Mouse (Mus musculus): ENCODE data around the gene Rora. TPM values are rescaled to one million over a fixed set of nuclear protein-coding genes. Genes with fewer than 3 reads are reported as not detected.

The Rora gene
- polyA plus RNA-seq, 1 experiment: 0.06 TPM

- Histone ChIP-seq H3K36me3 (ENCODE audit: control insufficient read depth, insufficient read depth) (no peaks in the 10 kb centered on the region), H3K79me2 (ENCODE audit: control insufficient read depth, insufficient read depth) (no peaks in the 10 kb centered on the region), H3K4me3 (ENCODE audit: insufficient read depth, poor library complexity, severe bottlenecking) (no peak overlapping the region), H3ac (ENCODE audit: control insufficient read depth, insufficient read length, low read depth) (no peak overlapping the region), H3K79me3 (ENCODE audit: low read depth) (no peaks in the 10 kb centered on the region), H3K27me3 (ENCODE audit: control insufficient read depth, insufficient read depth, insufficient read length) (peaks cover 8% of the 10 kb centered on the region)
- TF ChIP-seq CEBPB (IDR thresholded peaks at IDR 0.05; ENCODE audit: low read depth) (no peak), FOSL1 (IDR thresholded peaks at IDR 0.05; ENCODE audit: insufficient read depth, low read length, poor library complexity, severe bottlenecking) (no peak), MYOG (IDR thresholded peaks at IDR 0.05; ENCODE audit: control insufficient read depth, extremely low read depth, insufficient read length) (no peak), MYOD1 (IDR thresholded peaks at IDR 0.05; ENCODE audit: control insufficient read depth, insufficient read length, low read depth) (no peak), CTCF (IDR thresholded peaks at IDR 0.05; ENCODE audit: control insufficient read depth, insufficient read depth, insufficient read length) (no peak), MAX (IDR thresholded peaks at IDR 0.05) (no peak), USF1 (IDR thresholded peaks at IDR 0.05; ENCODE audit: low read depth) (no peak)
Measured at GRCm38 (mm10) chr9:69104321-69104720, 450.7 kb downstream of the Rora start.

DNA sequence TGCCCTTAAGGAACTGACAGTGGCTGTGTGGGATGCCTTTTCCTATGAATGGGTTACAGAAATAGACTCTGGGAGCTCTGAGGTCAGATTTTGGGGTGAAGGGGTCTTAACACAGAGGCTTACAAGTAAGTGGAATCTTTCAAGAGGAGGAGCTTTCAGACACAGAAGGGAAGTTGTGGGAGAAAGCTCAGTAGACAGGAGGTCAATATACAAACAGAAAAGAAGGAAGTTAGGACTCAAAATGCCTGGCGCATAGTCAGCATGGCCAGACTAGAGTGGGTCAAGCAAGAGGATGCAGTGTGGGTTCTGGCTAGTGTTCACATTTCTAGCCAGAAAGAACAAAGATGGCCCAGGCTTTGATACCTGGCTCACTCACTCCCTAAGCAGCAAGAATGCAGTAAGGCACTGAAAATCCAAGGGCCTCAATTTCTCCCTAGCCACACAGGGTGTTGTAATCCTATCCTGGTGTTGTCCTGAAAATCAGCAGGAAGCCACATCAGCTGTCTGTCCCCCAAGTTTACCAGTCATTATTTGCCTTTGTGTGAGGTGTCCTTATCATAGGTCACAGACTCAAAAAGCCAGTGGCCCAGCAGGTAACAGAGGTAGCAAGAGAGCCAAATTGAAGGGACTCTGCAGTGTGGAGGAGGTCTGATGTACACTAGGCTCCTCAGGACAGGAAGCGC is 456.2 kb downstream of the Rora start:
- Histone ChIP-seq H3ac (ENCODE audit: control insufficient read depth, insufficient read length, low read depth) (no peak overlapping the region), H3K27me3 (ENCODE audit: control insufficient read depth, insufficient read depth, insufficient read length) (peaks cover 3% of the 10 kb centered on the region), H3K79me3 (ENCODE audit: low read depth) (no peaks in the 10 kb centered on the region), H3K36me3 (ENCODE audit: control insufficient read depth, insufficient read depth) (no peaks in the 10 kb centered on the region), H3K4me3 (ENCODE audit: insufficient read depth, poor library complexity, severe bottlenecking) (no peak overlapping the region), H3K79me2 (ENCODE audit: control insufficient read depth, insufficient read depth) (no peaks in the 10 kb centered on the region)
- TF ChIP-seq MAX (IDR thresholded peaks at IDR 0.05): no peak
- TF ChIP-seq CTCF (IDR thresholded peaks at IDR 0.05; ENCODE audit: control insufficient read depth, insufficient read depth, insufficient read length): no peak
- TF ChIP-seq USF1 (IDR thresholded peaks at IDR 0.05; ENCODE audit: low read depth): no peak
- no peak for TF ChIP-seq FOSL1 (IDR thresholded peaks at IDR 0.05; ENCODE audit: insufficient read depth, low read length, poor library complexity, severe bottlenecking)
- no peak for TF ChIP-seq MYOD1 (IDR thresholded peaks at IDR 0.05; ENCODE audit: control insufficient read depth, insufficient read length, low read depth)
- TF ChIP-seq CEBPB (IDR thresholded peaks at IDR 0.05; ENCODE audit: low read depth): no peak
- no peak for TF ChIP-seq MYOG (IDR thresholded peaks at IDR 0.05; ENCODE audit: control insufficient read depth, extremely low read depth, insufficient read length)

- no peaks in the 10 kb centered on the region for H3K79me2 ChIP-seq (ENCODE audit: control insufficient read depth, insufficient read depth)
- H3K4me3 ChIP-seq (ENCODE audit: insufficient read depth, poor library complexity, severe bottlenecking): no peak overlapping the region
- H3ac ChIP-seq (ENCODE audit: control insufficient read depth, insufficient read length, low read depth): no peak overlapping the region
- H3K27me3 ChIP-seq (ENCODE audit: control insufficient read depth, insufficient read depth, insufficient read length): peaks cover 3% of the 10 kb centered on the region
- H3K79me3 ChIP-seq (ENCODE audit: low read depth): no peaks in the 10 kb centered on the region
- no peaks in the 10 kb centered on the region for H3K36me3 ChIP-seq (ENCODE audit: control insufficient read depth, insufficient read depth)
- TF ChIP-seq CEBPB (IDR thresholded peaks at IDR 0.05; ENCODE audit: low read depth): no peak
- TF ChIP-seq FOSL1 (IDR thresholded peaks at IDR 0.05; ENCODE audit: insufficient read depth, low read length, poor library complexity, severe bottlenecking): no peak
- TF ChIP-seq CTCF (IDR thresholded peaks at IDR 0.05; ENCODE audit: control insufficient read depth, insufficient read depth, insufficient read length): no peak
- no peak for TF ChIP-seq MYOD1 (IDR thresholded peaks at IDR 0.05; ENCODE audit: control insufficient read depth, insufficient read length, low read depth)
- no peak for TF ChIP-seq MAX (IDR thresholded peaks at IDR 0.05)
- TF ChIP-seq MYOG (IDR thresholded peaks at IDR 0.05; ENCODE audit: control insufficient read depth, extremely low read depth, insufficient read length): no peak
- TF ChIP-seq USF1 (IDR thresholded peaks at IDR 0.05; ENCODE audit: low read depth): no peak
Measured at GRCm38 (mm10) chr9:69110301-69110674, 456.7 kb downstream of the Rora start.

GRCm38 (mm10) chr9:69110706-69111105 is 457.1 kb downstream of the Rora start:
- no peak overlapping the region for H3ac ChIP-seq (ENCODE audit: control insufficient read depth, insufficient read length, low read depth)
- no peak overlapping the region for H3K4me3 ChIP-seq (ENCODE audit: insufficient read depth, poor library complexity, severe bottlenecking)
- TF ChIP-seq MAX (IDR thresholded peaks at IDR 0.05) (no peak), CTCF (IDR thresholded peaks at IDR 0.05; ENCODE audit: control insufficient read depth, insufficient read depth, insufficient read length) (no peak), CEBPB (IDR thresholded peaks at IDR 0.05; ENCODE audit: low read depth) (no peak), MYOD1 (IDR thresholded peaks at IDR 0.05; ENCODE audit: control insufficient read depth, insufficient read length, low read depth) (no peak), USF1 (IDR thresholded peaks at IDR 0.05; ENCODE audit: low read depth) (no peak), MYOG (IDR thresholded peaks at IDR 0.05; ENCODE audit: control insufficient read depth, extremely low read depth, insufficient read length) (no peak), FOSL1 (IDR thresholded peaks at IDR 0.05; ENCODE audit: insufficient read depth, low read length, poor library complexity, severe bottlenecking) (no peak)
- H3K79me2 ChIP-seq (ENCODE audit: control insufficient read depth, insufficient read depth): no peaks in the 10 kb centered on the region
- H3K79me3 ChIP-seq (ENCODE audit: low read depth): no peaks in the 10 kb centered on the region
- peaks cover 3% of the 10 kb centered on the region for H3K27me3 ChIP-seq (ENCODE audit: control insufficient read depth, insufficient read depth, insufficient read length)
- no peaks in the 10 kb centered on the region for H3K36me3 ChIP-seq (ENCODE audit: control insufficient read depth, insufficient read depth)

GRCm38 (mm10) chr9:69111539-69111938 is 458.0 kb downstream of the Rora start:
- no peak overlapping the region for H3ac ChIP-seq (ENCODE audit: control insufficient read depth, insufficient read length, low read depth)
- H3K36me3 ChIP-seq (ENCODE audit: control insufficient read depth, insufficient read depth): no peaks in the 10 kb centered on the region
- TF ChIP-seq USF1 (IDR thresholded peaks at IDR 0.05; ENCODE audit: low read depth) (no peak), FOSL1 (IDR thresholded peaks at IDR 0.05; ENCODE audit: insufficient read depth, low read length, poor library complexity, severe bottlenecking) (no peak), MYOG (IDR thresholded peaks at IDR 0.05; ENCODE audit: control insufficient read depth, extremely low read depth, insufficient read length) (no peak), MYOD1 (IDR thresholded peaks at IDR 0.05; ENCODE audit: control insufficient read depth, insufficient read length, low read depth) (no peak), CEBPB (IDR thresholded peaks at IDR 0.05; ENCODE audit: low read depth) (no peak)
- no peak overlapping the region for H3K4me3 ChIP-seq (ENCODE audit: insufficient read depth, poor library complexity, severe bottlenecking)
- H3K79me2 ChIP-seq (ENCODE audit: control insufficient read depth, insufficient read depth): no peaks in the 10 kb centered on the region
- H3K27me3 ChIP-seq (ENCODE audit: control insufficient read depth, insufficient read depth, insufficient read length): peaks cover 3% of the 10 kb centered on the region
- H3K79me3 ChIP-seq (ENCODE audit: low read depth): no peaks in the 10 kb centered on the region
